Mouse (Mus musculus) cerebellum, postnatal 4 days (tissue): ENCODE data around the gene 4933411K16Rik.

Experiments
- DNase-seq, 2 experiments: peaks; one replicate each; pipeline ENCODE4 v3.0.0; 2022; ENCODE audit warnings: low spot score in 2 of 2, mixed read lengths in 1 of 2

The 4933411K16Rik gene

GRCm38 (mm10) chr19:42035456-42036248 is 16.4 kb upstream of the 4933411K16Rik start, which contains the start of gene Ankrd2:
Gene Ankrd2, plus strand, starts transcription at chr19:42036000.
- DNase-seq: peak; percentile 73 to 84

GRCm38 (mm10) chr19:42036357-42036756 is 15.7 kb upstream of the 4933411K16Rik start:
- no peak for DNase-seq

GRCm38 (mm10) chr19:42037167-42037702 is 14.8 kb upstream of the 4933411K16Rik start:
- DNase-seq: no peak

- DNase-seq: no peak
Observed at GRCm38 (mm10) chr19:42038310-42038709, 13.7 kb upstream of the 4933411K16Rik start.

- DNase-seq: no peak
Observed at GRCm38 (mm10) chr19:42043988-42044387, 8.1 kb upstream of the 4933411K16Rik start.

- peak in 1 of 2 experiments; percentile 73 for DNase-seq
Observed at GRCm38 (mm10) chr19:42045269-42046102, 6.6 kb upstream of the 4933411K16Rik start, which contains the start of gene Hoga1. Gene Hoga1, plus strand, starts transcription at chr19:42045610.

- no peak for DNase-seq
Observed at GRCm38 (mm10) chr19:42050251-42050650, 1.8 kb upstream of the 4933411K16Rik start.

- DNase-seq: no peak
Observed at GRCm38 (mm10) chr19:42051351-42051750, 697 bp upstream of the 4933411K16Rik start.

- no peak for DNase-seq
Observed at GRCm38 (mm10) chr19:42054255-42054654, 2.2 kb downstream of the 4933411K16Rik start.

GRCm38 (mm10) chr19:42055881-42056280 is 3.8 kb downstream of the 4933411K16Rik start:
- no peak for DNase-seq

GRCm38 (mm10) chr19:42056719-42057409 is 4.8 kb downstream of the 4933411K16Rik start:
- DNase-seq: no peak

- no peak for DNase-seq
Observed at GRCm38 (mm10) chr19:42058426-42058825, 6.4 kb downstream of the 4933411K16Rik start.

GRCm38 (mm10) chr19:42061443-42061842 is 9.4 kb downstream of the 4933411K16Rik start:
- no peak for DNase-seq

GRCm38 (mm10) chr19:42068441-42069240 is 16.6 kb downstream of the 4933411K16Rik start:
- DNase-seq: no peak

GRCm38 (mm10) chr19:42069241-42069525 is 17.1 kb downstream of the 4933411K16Rik start:
- DNase-seq: peak in 1 of 2 experiments; percentile 25

- no peak for DNase-seq
Observed at GRCm38 (mm10) chr19:42071221-42071620, 19.2 kb downstream of the 4933411K16Rik start.

- no peak for DNase-seq
Observed at GRCm38 (mm10) chr19:42071886-42072608, 20.0 kb downstream of the 4933411K16Rik start.

GRCm38 (mm10) chr19:42072802-42073201 is 20.8 kb downstream of the 4933411K16Rik start:
- DNase-seq: no peak

- DNase-seq: no peak
Observed at GRCm38 (mm10) chr19:42075051-42075450, 23.0 kb downstream of the 4933411K16Rik start.

GRCm38 (mm10) chr19:42075992-42076391 is 23.9 kb downstream of the 4933411K16Rik start:
- no peak for DNase-seq
